Mouse (Mus musculus) B cell, adult (primary cell): Measurements from ENCODE around the gene Zranb3. TPM values are rescaled to one million over a fixed set of nuclear protein-coding genes. Genes with fewer than 3 reads are reported as not detected.

Experiments used
- total RNA-seq: library from RNA; stranded (reverse); gene quantifications from 4 replicates; pipeline ENCODE4 v1.2.4, GENCODE M21; 2023; ENCODE audit not compliant: inconsistent age

Gene Zranb3
- total RNA-seq: 6.8 to 10.3 TPM (median 7.4 TPM) in 4 replicates

DNA sequence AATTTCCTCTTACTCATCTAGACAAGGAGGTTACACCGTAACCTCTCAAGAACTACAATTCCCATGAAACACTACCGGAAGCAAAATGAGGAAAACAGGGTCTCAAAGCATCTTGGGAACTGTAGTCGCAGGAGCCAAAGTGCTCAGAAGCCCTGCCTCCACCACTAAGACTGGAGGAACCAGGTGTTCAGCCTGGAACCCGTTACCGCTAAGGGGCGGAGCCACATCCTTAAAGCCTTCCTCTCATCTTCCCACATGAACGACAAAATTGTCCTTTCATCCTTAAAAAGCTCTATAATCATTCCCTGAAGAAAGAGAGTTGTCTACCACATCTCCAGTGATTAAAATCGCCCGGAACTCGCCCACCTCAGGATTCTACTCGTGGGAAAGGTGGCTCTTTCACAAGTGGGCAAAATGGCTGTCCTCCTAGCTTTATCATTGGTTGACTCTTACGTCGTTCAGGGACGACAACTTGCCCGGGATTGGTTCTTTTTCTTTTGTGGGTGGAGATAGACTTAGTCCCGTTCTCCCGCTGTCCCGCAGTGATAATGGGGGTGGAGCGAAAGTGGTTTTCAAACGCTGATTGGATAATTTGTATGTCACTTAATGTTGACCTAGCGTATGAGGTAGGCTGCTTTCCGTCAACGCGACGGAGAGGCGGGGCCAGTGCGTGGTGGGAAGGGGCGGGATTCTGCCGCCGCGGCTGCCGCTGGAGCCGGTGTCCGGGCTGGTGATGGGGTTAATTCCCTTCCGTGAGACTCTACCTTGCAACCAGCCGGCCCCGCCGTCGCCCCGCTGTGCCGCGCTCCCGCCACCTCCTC, at the start of gene Zranb3, which contains the start of gene R3hdm1:
Gene Zranb3 (minus strand): TSS at position 407 of the 821 bp plus-strand sequence.
Gene R3hdm1 (plus strand): TSS at position 661 of the 821 bp plus-strand sequence.

Other genes with a start within 250 kb of the Zranb3 start
- gene Map3k19, start 248.0 kb downstream of the Zranb3 start, total RNA-seq: 7.4 to 8.4 TPM (median 8.0 TPM) in 4 replicates
- gene Rab3gap1, start 234.3 kb downstream of the Zranb3 start, total RNA-seq: 59.3 to 66.7 TPM (median 62.9 TPM) in 4 replicates
- 123 to 130 TPM (median 126 TPM) in 4 replicates for gene R3hdm1, start 254 bp upstream of the Zranb3 start, total RNA-seq
- 70.9 to 78.2 TPM (median 75.4 TPM) in 4 replicates for gene Ubxn4, start 140.9 kb upstream of the Zranb3 start, total RNA-seq
- gene Lct, start 225.3 kb upstream of the Zranb3 start, total RNA-seq: 0.19 to 0.36 TPM (median 0.28 TPM) in 4 replicates